Mouse (Mus musculus) forebrain, embryonic 13.5 days (tissue): ENCODE measurements around the gene Coro1a. TPM values are rescaled to one million over a fixed set of nuclear protein-coding genes. Genes with fewer than 3 reads are reported as not detected.
"Not testable (repeated sequence)": the region's sequence is repeated elsewhere in the genome, so short reads cannot be mapped to it uniquely, and the experiment has no call there.

Source experiments
- ATAC-seq: fragments of 200-750 bp; cut with Nextera tagmentation; 2 replicates; pipeline ENCODE4 v1.8.0; 2017
- H3K27ac ChIP-seq: fragments of 300-500 bp; sonication (generic); 2 replicates; pipeline ENCODE4 v1.5.1; 2015; ENCODE audit warnings: inconsistent platforms, mild to moderate bottlenecking, moderate library complexity
- H3K27me3 ChIP-seq: fragments of 300-500 bp; sonication (generic); 2 replicates; pipeline ENCODE4 v1.6.1; 2015; ENCODE audit warnings: mild to moderate bottlenecking, inconsistent platforms
- H3K36me3 ChIP-seq: fragments of 300-500 bp; sonication (generic); 2 replicates; pipeline ENCODE4 v1.6.1; 2015; ENCODE audit warnings: mild to moderate bottlenecking, inconsistent platforms; ENCODE audit not compliant: poor library complexity, severe bottlenecking
- H3K4me1 ChIP-seq: fragments of 300-500 bp; sonication (generic); 2 replicates; pipeline ENCODE4 v1.6.1; 2015; ENCODE audit warnings: inconsistent platforms
- H3K4me2 ChIP-seq: fragments of 300-500 bp; sonication (generic); 2 replicates; pipeline ENCODE4 v1.6.1; 2015; ENCODE audit warnings: inconsistent platforms, mild to moderate bottlenecking, moderate library complexity
- H3K4me3 ChIP-seq: fragments of 300-500 bp; sonication (generic); 2 replicates; pipeline ENCODE4 v1.5.1; 2015; ENCODE audit warnings: mild to moderate bottlenecking, inconsistent platforms
- H3K9ac ChIP-seq: fragments of 300-500 bp; sonication (generic); 2 replicates; pipeline ENCODE4 v1.6.1; 2015; ENCODE audit warnings: mild to moderate bottlenecking, inconsistent platforms
- H3K9me3 ChIP-seq: fragments of 300-500 bp; sonication (generic); replicated peaks from 2 replicates; pipeline ENCODE4 v1.6.1; 2016; ENCODE audit warnings: inconsistent platforms
- WGBS: fragments of 180-500 bp; shearing (Covaris S2); methylation state at CpG from one replicate; pipeline ENCODE4 v1.1.7; 2015; 5-methylcytosine and 5-hydroxymethylcytosine counted together
- polyA plus RNA-seq: library from polyadenylated mRNA; unstranded; fragments of >200 nt; fragmentation: Nextera tagmentation; extraction: Ambion mirVana; gene quantifications from 2 replicates; pipeline ENCODE4 v1.2.1, GENCODE M21; 2015

Coro1a gene
- polyA plus RNA-seq, 1 experiment from 2014 or later, result 77.1 TPM

DNA sequence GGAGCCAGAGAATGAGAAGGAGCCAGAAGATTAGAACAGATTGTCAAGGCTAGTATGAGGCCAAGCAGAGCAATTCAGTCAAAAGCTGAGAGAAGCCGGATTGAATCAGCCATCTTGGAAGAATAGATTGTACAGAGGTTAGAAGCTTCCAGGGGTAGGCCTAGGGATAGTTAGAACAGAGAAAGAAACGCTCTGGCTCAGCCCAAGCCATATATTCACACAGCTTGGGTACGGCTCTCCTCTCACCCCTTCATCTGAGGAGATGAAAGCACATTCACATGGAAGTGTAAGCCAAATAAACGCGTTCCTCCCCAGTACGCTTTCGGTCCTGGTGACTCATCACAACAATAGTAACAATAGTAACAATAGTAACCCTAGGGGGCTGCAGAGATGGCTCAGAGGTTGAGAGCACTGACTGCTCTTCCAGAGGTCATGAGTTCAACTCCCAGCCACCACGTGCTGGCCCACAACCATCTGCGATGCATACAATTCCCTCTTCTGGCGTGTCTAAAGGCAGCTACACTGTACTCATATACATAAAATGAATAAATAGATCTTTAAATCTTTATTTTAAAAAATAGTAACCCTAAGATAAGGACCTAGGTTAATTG lies 13.0 kb downstream of the Coro1a start:
- peaks cover 27% of the 10 kb centered on the region for H3K4me1 ChIP-seq
- H3K27me3 ChIP-seq, result no peaks in the 10 kb centered on the region
- peak overlapping the region; percentile 71 for H3K4me3 ChIP-seq
- no peak overlapping the region for H3K27ac ChIP-seq
- peak overlapping the region; percentile 93 for H3K4me2 ChIP-seq
- WGBS, result 36% methylated on average over 10 of the region's 10 CpGs
- peaks cover 41% of the 10 kb centered on the region for H3K36me3 ChIP-seq
- no peak for ATAC-seq
- H3K9ac ChIP-seq, result peak overlapping the region; percentile 88
- H3K9me3 ChIP-seq, result no peaks in the 10 kb centered on the region

DNA sequence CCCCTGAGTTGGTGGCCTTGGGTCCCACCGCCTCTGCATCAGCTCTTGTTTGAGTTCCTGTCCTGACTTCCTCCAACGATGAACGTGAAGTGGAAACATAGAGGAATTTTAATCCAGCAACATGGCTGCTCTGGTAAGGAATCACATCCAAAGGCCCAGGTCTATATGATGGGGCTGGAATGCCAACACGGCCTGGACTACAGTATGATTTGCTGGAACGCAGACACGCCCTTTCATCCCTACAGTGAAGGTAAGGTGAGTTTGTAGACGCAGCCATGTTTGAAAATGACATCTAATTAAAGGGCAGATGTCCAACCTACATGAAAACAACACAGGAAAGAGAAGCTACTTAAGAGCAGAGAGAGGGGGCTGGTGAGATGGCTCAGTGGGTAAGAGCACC lies 13.8 kb downstream of the Coro1a start:
- Histone ChIP-seq H3K9ac (peak overlapping the region; percentile 26; the same call in 1 of the 2 replicates), H3K4me1 (peaks cover 27% of the 10 kb centered on the region), H3K4me3 (no peak overlapping the region), H3K36me3 (peaks cover 36% of the 10 kb centered on the region), H3K9me3 (no peaks in the 10 kb centered on the region), H3K4me2 (peak overlapping the region; percentile 93; the same call in 1 of the 2 replicates), H3K27me3 (no peaks in the 10 kb centered on the region), H3K27ac (no peak overlapping the region)
- WGBS, result 85% methylated on average over 7 of the region's 7 CpGs
- ATAC-seq, result no peak

GRCm38 (mm10) chr7:126693256-126693655 lies 14.3 kb downstream of the Coro1a start:
- WGBS, result 42% methylated on average over 3 of the region's 3 CpGs
- Histone ChIP-seq H3K27me3 (no peaks in the 10 kb centered on the region), H3K4me1 (peaks cover 27% of the 10 kb centered on the region), H3K27ac (no peak overlapping the region), H3K9me3 (no peaks in the 10 kb centered on the region), H3K9ac (peak overlapping the region; percentile 26; the same call in 1 of the 2 replicates), H3K4me3 (no peak overlapping the region), H3K4me2 (no peak overlapping the region), H3K36me3 (peaks cover 35% of the 10 kb centered on the region)
- no peak for ATAC-seq

DNA sequence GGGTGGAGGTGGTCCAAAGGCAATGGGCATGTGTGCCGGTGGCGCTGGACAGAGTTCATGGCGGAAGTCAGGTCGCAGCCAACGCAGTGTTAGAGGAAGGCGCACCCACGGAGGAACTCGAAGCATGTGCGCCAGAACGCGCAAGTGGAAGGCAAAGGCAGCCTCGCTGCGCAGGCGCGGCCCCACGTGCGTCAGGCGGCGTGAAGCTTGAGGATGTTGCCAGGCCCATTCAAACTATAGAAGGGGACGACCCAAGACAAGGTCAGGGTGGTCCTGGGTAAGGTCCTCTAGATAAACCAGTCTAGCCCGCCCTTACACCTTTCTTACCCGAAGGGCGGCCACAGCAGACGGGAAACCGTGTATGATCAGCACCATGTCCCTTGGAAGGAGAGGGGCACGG lies 15.2 kb downstream of the Coro1a start:
- 96% methylated on average over 26 of the region's 26 CpGs for WGBS
- no peak overlapping the region for H3K9ac ChIP-seq
- no peak overlapping the region for H3K27ac ChIP-seq

DNA sequence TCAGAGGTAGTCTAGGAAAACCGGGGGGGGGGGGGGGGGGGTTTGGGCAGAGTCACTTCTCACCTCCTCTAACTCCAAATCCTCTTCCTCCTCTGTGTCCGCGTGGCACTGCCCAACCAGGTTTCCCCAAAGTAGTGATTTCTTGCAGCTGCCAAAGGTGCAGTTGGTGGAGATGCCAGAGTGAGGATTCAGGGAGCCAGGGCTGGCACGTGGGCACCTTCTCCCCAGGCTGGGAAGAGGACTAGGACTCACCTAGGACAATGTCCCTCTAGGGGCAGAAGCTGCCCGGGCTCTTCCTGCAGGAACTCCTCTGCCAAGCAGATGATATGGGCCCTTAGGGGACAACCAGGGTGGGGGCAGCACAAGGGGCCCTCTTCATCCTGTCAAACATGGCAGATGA lies 15.9 kb downstream of the Coro1a start:
- 82% methylated on average over 5 of the region's 5 CpGs for WGBS
- no peaks in the 10 kb centered on the region for H3K27me3 ChIP-seq
- H3K4me2 ChIP-seq, result no peak overlapping the region
- no peaks in the 10 kb centered on the region for H3K9me3 ChIP-seq
- no peak overlapping the region for H3K27ac ChIP-seq
- H3K4me1 ChIP-seq, result peaks cover 18% of the 10 kb centered on the region
- no peak for ATAC-seq
- H3K36me3 ChIP-seq, result peaks cover 32% of the 10 kb centered on the region
- no peak overlapping the region for H3K4me3 ChIP-seq
- H3K9ac ChIP-seq, result no peak overlapping the region

More for the DNA sequence above, 15.2 kb downstream of the Coro1a start:
- Histone ChIP-seq H3K4me1 (peaks cover 26% of the 10 kb centered on the region), H3K27me3 (no peaks in the 10 kb centered on the region), H3K4me3 (no peak overlapping the region), H3K9me3 (no peaks in the 10 kb centered on the region), H3K36me3 (peaks cover 35% of the 10 kb centered on the region), H3K4me2 (no peak overlapping the region)
- ATAC-seq, result no peak

GRCm38 (mm10) chr7:126690737-126691136 lies 16.9 kb downstream of the Coro1a start:
- Histone ChIP-seq H3K27ac (no peak overlapping the region), H3K4me3 (no peak overlapping the region), H3K4me2 (no peak overlapping the region), H3K36me3 (peaks cover 32% of the 10 kb centered on the region), H3K9ac (no peak overlapping the region), H3K27me3 (no peaks in the 10 kb centered on the region), H3K4me1 (peaks cover 12% of the 10 kb centered on the region), H3K9me3 (no peaks in the 10 kb centered on the region)
- ATAC-seq, result no peak
- 86% methylated on average over 3 of the region's 3 CpGs for WGBS

DNA sequence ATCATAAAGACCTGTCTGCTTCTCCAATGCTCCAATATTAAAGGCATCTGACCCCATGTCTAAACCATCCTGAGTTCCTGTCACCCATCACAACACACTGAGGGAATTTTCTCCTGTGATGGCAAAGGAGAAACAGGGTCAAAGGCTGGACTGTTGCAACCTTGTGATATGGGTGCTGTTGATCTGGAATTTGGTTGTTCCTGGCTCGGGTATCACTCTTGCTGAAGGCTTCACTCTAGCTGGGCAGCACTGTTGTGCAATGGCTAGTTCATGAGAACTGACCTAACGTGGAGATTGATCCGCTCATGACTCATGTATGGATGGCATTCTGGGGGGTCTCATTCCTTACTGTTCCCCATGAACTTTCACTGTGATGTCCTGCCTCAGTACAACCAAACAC lies 18.6 kb downstream of the Coro1a start:
- no peak overlapping the region for H3K9ac ChIP-seq
- 84% methylated on average over 3 of the region's 3 CpGs for WGBS
- no peaks in the 10 kb centered on the region for H3K27me3 ChIP-seq
- H3K4me2 ChIP-seq, result no peak overlapping the region
- H3K36me3 ChIP-seq, result peaks cover 32% of the 10 kb centered on the region
- H3K27ac ChIP-seq, result no peak overlapping the region
- peaks cover 6% of the 10 kb centered on the region for H3K4me1 ChIP-seq
- no peak for ATAC-seq
- H3K9me3 ChIP-seq, result no peaks in the 10 kb centered on the region
- no peak overlapping the region for H3K4me3 ChIP-seq

GRCm38 (mm10) chr7:126688156-126688555 lies 19.4 kb downstream of the Coro1a start:
- ATAC-seq, H3K4me2 ChIP-seq: not testable (repeated sequence)
- WGBS, result 91% methylated on average over 4 of the region's 4 CpGs

GRCm38 (mm10) chr7:126681221-126681620 lies 26.4 kb downstream of the Coro1a start:
- H3K4me1 ChIP-seq, result no peaks in the 10 kb centered on the region
- H3K9me3 ChIP-seq, result no peaks in the 10 kb centered on the region
- no peak overlapping the region for H3K9ac ChIP-seq
- no peak overlapping the region for H3K4me2 ChIP-seq
- H3K36me3 ChIP-seq, result 0 out of 2 replicates have a peak, but pooled peaks cover 6% of the 10 kb centered on the region
- no peaks in the 10 kb centered on the region for H3K27me3 ChIP-seq
- WGBS, result 95% methylated on average over 5 of the region's 5 CpGs
- no peak for ATAC-seq
- H3K27ac ChIP-seq, result no peak overlapping the region
- H3K4me3 ChIP-seq, result no peak overlapping the region

More at GRCm38 (mm10) chr7:126688156-126688555, 19.4 kb downstream of the Coro1a start:
- peaks cover 32% of the 10 kb centered on the region for H3K36me3 ChIP-seq
- not testable (repeated sequence) for H3K4me3 ChIP-seq, H3K27ac ChIP-seq, H3K9ac ChIP-seq, H3K9me3 ChIP-seq, H3K27me3 ChIP-seq, H3K4me1 ChIP-seq

- Histone ChIP-seq H3K4me1 (no peaks in the 10 kb centered on the region), H3K27ac (no peak overlapping the region), H3K36me3 (peaks cover 13% of the 10 kb centered on the region), H3K4me2 (no peak overlapping the region), H3K4me3 (no peak overlapping the region), H3K9me3 (no peaks in the 10 kb centered on the region), H3K9ac (no peak overlapping the region), H3K27me3 (no peaks in the 10 kb centered on the region)
- ATAC-seq, result no peak
- WGBS, result 89% methylated on average over 5 of the region's 5 CpGs
Observed at GRCm38 (mm10) chr7:126679683-126680082, 27.9 kb downstream of the Coro1a start.

DNA sequence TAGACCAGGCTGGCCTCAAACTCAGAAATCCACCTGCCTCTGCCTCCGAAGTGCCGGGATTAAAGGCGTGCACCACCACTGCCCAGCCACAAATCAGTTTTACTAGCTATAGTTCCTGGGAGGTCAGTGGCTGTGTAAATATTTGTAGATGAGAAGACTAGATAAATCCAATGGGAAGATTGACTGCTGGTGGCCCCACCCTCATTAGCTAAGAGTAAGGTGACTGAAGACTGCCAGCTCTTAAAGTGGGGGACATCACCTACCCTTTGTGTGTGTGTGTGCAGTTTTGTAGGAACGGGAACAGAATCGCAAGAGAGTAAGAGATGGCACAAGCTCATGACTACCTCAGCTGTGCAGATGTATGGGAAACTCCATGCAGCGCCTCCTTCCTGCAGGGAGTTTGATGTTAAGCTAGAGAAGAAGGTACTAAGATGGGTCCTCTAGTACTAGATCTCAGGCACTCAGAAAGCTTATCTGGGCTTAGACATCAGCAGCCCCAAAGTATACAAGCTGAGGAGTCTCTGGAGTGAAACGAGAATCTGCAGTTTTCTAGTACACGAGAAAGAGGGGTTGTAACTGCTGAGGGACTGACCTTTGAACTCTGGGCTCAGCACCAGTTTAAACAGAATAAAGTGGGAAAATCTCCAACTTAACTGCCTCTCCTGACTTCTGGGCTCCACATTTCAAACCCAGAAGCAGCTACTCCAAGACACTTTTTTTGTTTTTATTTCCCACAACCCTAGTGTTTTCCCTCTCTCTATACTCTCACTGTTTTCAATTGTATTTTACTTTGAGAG lies 28.8 kb downstream of the Coro1a start:
- ATAC-seq, result no peak
- H3K4me3 ChIP-seq, result no peak overlapping the region
- no peak overlapping the region for H3K4me2 ChIP-seq
- 89% methylated on average over 8 of the region's 8 CpGs for WGBS
- no peaks in the 10 kb centered on the region for H3K4me1 ChIP-seq
- peaks cover 13% of the 10 kb centered on the region for H3K36me3 ChIP-seq
- H3K27me3 ChIP-seq, result no peaks in the 10 kb centered on the region
- H3K9ac ChIP-seq, result no peak overlapping the region
- H3K9me3 ChIP-seq, result no peaks in the 10 kb centered on the region
- no peak overlapping the region for H3K27ac ChIP-seq

DNA sequence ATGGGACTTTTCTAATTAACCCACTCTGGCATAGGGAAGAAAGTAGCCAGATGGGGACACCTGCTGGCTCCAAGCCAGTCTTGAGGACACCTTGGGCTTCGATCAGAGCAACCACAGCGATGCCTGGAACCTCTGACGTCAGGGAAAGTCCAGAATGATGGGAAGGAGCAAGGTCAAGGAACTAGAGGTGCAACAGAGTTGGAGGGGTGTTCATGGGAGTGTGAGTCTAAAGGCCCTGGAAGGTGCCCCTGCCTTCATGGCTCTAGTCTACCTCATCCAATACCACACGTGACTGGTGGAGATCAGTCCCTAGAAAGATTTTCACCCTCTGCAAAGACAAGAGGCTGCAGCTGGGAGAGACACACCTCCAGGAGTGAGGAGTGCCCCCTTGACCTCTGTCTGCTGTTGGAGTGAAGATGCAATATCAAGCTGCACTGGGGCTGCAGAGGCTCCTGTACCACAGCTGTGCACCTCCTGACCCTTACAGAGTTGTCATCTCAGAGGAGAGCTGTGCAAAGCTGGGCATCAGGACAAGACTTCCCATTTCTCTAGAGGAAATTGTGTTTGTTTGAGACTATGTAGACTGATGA lies 30.9 kb downstream of the Coro1a start:
- H3K4me2 ChIP-seq, result no peak overlapping the region
- WGBS, result 79% methylated on average over 4 of the region's 4 CpGs
- H3K4me3 ChIP-seq, result no peak overlapping the region
- H3K9me3 ChIP-seq, result no peaks in the 10 kb centered on the region
- H3K36me3 ChIP-seq, result peaks cover 28% of the 10 kb centered on the region
- ATAC-seq, result no peak
- H3K27ac ChIP-seq, result no peak overlapping the region
- H3K4me1 ChIP-seq, result no peaks in the 10 kb centered on the region
- H3K9ac ChIP-seq, result no peak overlapping the region
- H3K27me3 ChIP-seq, result no peaks in the 10 kb centered on the region
